Mouse (Mus musculus): ENCODE measurements around the gene Gcc1.

GRCm38 (mm10) chr6:28396853-28397457, 31.2 kb downstream of the Gcc1 start:
- TF ChIP-seq POLR2A (IDR thresholded peaks at IDR 0.05; ENCODE audit: low read depth, low read length): no peak
- TF ChIP-seq CTCF (IDR thresholded peaks at IDR 0.05; ENCODE audit: borderline replicate concordance, insufficient read depth, low read length): no peak
